Comparison of ENCODE assay signal across 8 mouse cellular contexts in genomic region chrX:8143750-8144149, GRCm38 (mm10). TPM values are rescaled to one million over a fixed set of nuclear protein-coding genes. Genes with fewer than 3 reads are reported as not detected.
DNase-seq lines count a peak whose midpoint lies in the region; ATAC-seq and TF ChIP-seq lines count a peak whose summit lies in the region.

No protein-coding gene starts in this region.

- 0 out of 2 replicates have a peak overlapping the region, but pooled peaks have one; percentile 37 for H3K9ac ChIP-seq in neural tube, embryonic 14.5 days (replicated peaks; ENCODE audit: low read depth, low read length)

- no peaks in the 10 kb centered on the region for H3K36me3 ChIP-seq in testis, adult 2 months (ENCODE audit: control insufficient read depth, insufficient read depth, low read length)
- peaks cover 11% of the 10 kb centered on the region; the same call in 1 of the 2 replicates for H3K36me3 ChIP-seq in neural tube, embryonic 14.5 days (ENCODE audit: control insufficient read depth, insufficient read depth, low read length)

- H3K4me2 ChIP-seq in neural tube, embryonic 14.5 days (ENCODE audit: low read depth, low read length), result peak overlapping the region; percentile 50; the same call in 1 of the 2 replicates

- H3K4me1 ChIP-seq in cerebellum, adult 2 months (ENCODE audit: control insufficient read depth, insufficient read depth, low read length), result no peaks in the 10 kb centered on the region
- peaks cover 4% of the 10 kb centered on the region for H3K4me1 ChIP-seq in testis, adult 2 months (ENCODE audit: control insufficient read depth, insufficient read depth, low read length)
- 0 out of 2 replicates have a peak, but pooled peaks cover 5% of the 10 kb centered on the region for H3K4me1 ChIP-seq in neural tube, embryonic 14.5 days (ENCODE audit: control insufficient read depth, insufficient read depth, low read length)

- no peaks in the 10 kb centered on the region for H3K9me3 ChIP-seq in neural tube, embryonic 14.5 days (ENCODE audit: control insufficient read depth, low read length)

- H3K27me3 ChIP-seq in cerebellum, adult 2 months (ENCODE audit: control insufficient read depth, insufficient read depth, low read length), result no peaks in the 10 kb centered on the region
- no peaks in the 10 kb centered on the region for H3K27me3 ChIP-seq in testis, adult 2 months (ENCODE audit: control insufficient read depth, insufficient read depth, low read length)
- H3K27me3 ChIP-seq in neural tube, embryonic 14.5 days (ENCODE audit: control insufficient read depth, insufficient read depth, low read length), result no peaks in the 10 kb centered on the region

- H3K4me3 ChIP-seq in cerebellum, adult 2 months (replicated peaks; ENCODE audit: insufficient read depth, low read depth, low read length), result peak overlapping the region; percentile 98
- H3K4me3 ChIP-seq in testis, adult 2 months (ENCODE audit: control insufficient read depth, low read depth, low read length), result peak overlapping the region; percentile 98
- peak overlapping the region; percentile 56 for H3K4me3 ChIP-seq in neural tube, embryonic 14.5 days (ENCODE audit: low read depth, low read length)

- peak; percentile 40 to 43 for DNase-seq in cerebellum, adult 2 months
- DNase-seq in testis, postnatal 14 days (ENCODE audit: low spot score), result no peak
- peak; percentile 40 for DNase-seq in kidney, postnatal 10 days
- no peak for DNase-seq in layer of hippocampus, postnatal 25 days (ENCODE audit: extremely low spot score in 1 of 2, low spot score in 1 of 2)
- DNase-seq in thymus, postnatal 0 days (ENCODE audit: low spot score), result no peak

- ATAC-seq in cerebellum, adult (ENCODE audit: insufficient number of reproducible peaks, low FRiP score, low TSS enrichment), result no peak
- no peak for ATAC-seq in neural tube, embryonic 14.5 days (ENCODE audit: low read depth)

- H3K27ac ChIP-seq in cerebellum, adult 2 months (ENCODE audit: insufficient read depth, low read length), result no peak overlapping the region
- H3K27ac ChIP-seq in testis, adult 2 months (ENCODE audit: control insufficient read depth, insufficient read depth, low read depth, low read length), result peak overlapping the region; percentile 99; the same call in 1 of the 2 replicates
- no peak overlapping the region for H3K27ac ChIP-seq in neural tube, embryonic 14.5 days (ENCODE audit: low read depth, low read length)

- 24% methylated on average over 7 of the region's 7 CpGs for WGBS in cerebellum, adult 2 months
- 70% methylated on average over 7 of the region's 7 CpGs for WGBS in neural tube, embryonic 14.5 days

- TF ChIP-seq POLR2A in cerebellum, adult 2 months (IDR thresholded peaks at IDR 0.05; ENCODE audit: borderline replicate concordance, insufficient read depth, low read length), result no peak
- no peak for TF ChIP-seq POLR2A in testis, adult 2 months (IDR thresholded peaks at IDR 0.05; ENCODE audit: control insufficient read depth, low read depth, low read length)

- TF ChIP-seq CTCF in cerebellum, adult 2 months (IDR thresholded peaks at IDR 0.05; ENCODE audit: borderline replicate concordance, insufficient read depth, low read depth, low read length), result no peak
- TF ChIP-seq CTCF in testis, adult 2 months (IDR thresholded peaks at IDR 0.05; ENCODE audit: control insufficient read depth, insufficient read depth, insufficient replicate concordance, low read depth, low read length), result no peak

RNA-seq across cellular contexts. Expression of gene Rbm3, which starts 1.9 kb away (rescaled TPM):
- polyA plus RNA-seq in cerebellum, adult 2 months (2012; rRNA removed), result 276 and 291 TPM in 2 replicates
- 18.4 and 19.6 TPM in 2 replicates for polyA plus RNA-seq in testis, adult 2 months (2012; rRNA removed)
- 379 and 383 TPM in 2 replicates for polyA plus RNA-seq in neural tube, embryonic 14.5 days (2014; fragmentation: Nextera tagmentation; extraction: Ambion mirVana)
- total RNA-seq in layer of hippocampus, postnatal 25 days (2021), result 100 to 1,000 TPM in 1 of 2 experiments, 10 to 100 TPM in 1; 94.0 to 137 TPM
- polyA plus RNA-seq in thymus, postnatal 0 days (2015; fragmentation: Nextera tagmentation; extraction: Ambion mirVana), result 1,171 and 1,412 TPM in 2 replicates

RNA-seq across cellular contexts. Expression of gene Wdr13, which starts 11.1 kb away (rescaled TPM):
- polyA plus RNA-seq in cerebellum, adult 2 months (2012; rRNA removed), result 131 and 141 TPM in 2 replicates
- polyA plus RNA-seq in testis, adult 2 months (2012; rRNA removed), result 70.5 and 78.2 TPM in 2 replicates
- 63.7 and 66.9 TPM in 2 replicates for polyA plus RNA-seq in neural tube, embryonic 14.5 days (2014; fragmentation: Nextera tagmentation; extraction: Ambion mirVana)
- 100 to 1,000 TPM; 199 to 214 TPM for total RNA-seq in layer of hippocampus, postnatal 25 days (2021)
- 10.9 and 13.3 TPM in 2 replicates for polyA plus RNA-seq in thymus, postnatal 0 days (2015; fragmentation: Nextera tagmentation; extraction: Ambion mirVana)

RNA-seq across cellular contexts. Expression of gene Tbc1d25, which starts 32.2 kb away (rescaled TPM):
- 27.4 and 30.5 TPM in 2 replicates for polyA plus RNA-seq in cerebellum, adult 2 months (2012; rRNA removed)
- polyA plus RNA-seq in testis, adult 2 months (2012; rRNA removed), result 16.7 and 18.2 TPM in 2 replicates
- polyA plus RNA-seq in neural tube, embryonic 14.5 days (2014; fragmentation: Nextera tagmentation; extraction: Ambion mirVana), result 23.7 and 24.4 TPM in 2 replicates
- total RNA-seq in layer of hippocampus, postnatal 25 days (2021), result 10 to 100 TPM; 13.3 to 13.9 TPM
- 10.7 and 12.0 TPM in 2 replicates for polyA plus RNA-seq in thymus, postnatal 0 days (2015; fragmentation: Nextera tagmentation; extraction: Ambion mirVana)

RNA-seq across cellular contexts. Expression of gene Ebp, which starts 49.6 kb away (rescaled TPM):
- 59.9 and 68.5 TPM in 2 replicates for polyA plus RNA-seq in cerebellum, adult 2 months (2012; rRNA removed)
- 15.2 and 20.9 TPM in 2 replicates for polyA plus RNA-seq in testis, adult 2 months (2012; rRNA removed)
- 31.8 and 37.4 TPM in 2 replicates for polyA plus RNA-seq in neural tube, embryonic 14.5 days (2014; fragmentation: Nextera tagmentation; extraction: Ambion mirVana)
- 10 to 100 TPM; 36.1 to 38.4 TPM for total RNA-seq in layer of hippocampus, postnatal 25 days (2021)
- polyA plus RNA-seq in thymus, postnatal 0 days (2015; fragmentation: Nextera tagmentation; extraction: Ambion mirVana), result 53.4 and 59.1 TPM in 2 replicates

RNA-seq across cellular contexts. Expression of gene Was, which starts 53.5 kb away (rescaled TPM):
- 0.44 and 0.67 TPM in 2 replicates for polyA plus RNA-seq in cerebellum, adult 2 months (2012; rRNA removed)
- polyA plus RNA-seq in testis, adult 2 months (2012; rRNA removed), result 0.13 and 0.20 TPM in 2 replicates
- polyA plus RNA-seq in neural tube, embryonic 14.5 days (2014; fragmentation: Nextera tagmentation; extraction: Ambion mirVana), result 0.12 and 0.28 TPM in 2 replicates
- 1 to 10 TPM; 1.0 to 1.5 TPM for total RNA-seq in layer of hippocampus, postnatal 25 days (2021)
- polyA plus RNA-seq in thymus, postnatal 0 days (2015; fragmentation: Nextera tagmentation; extraction: Ambion mirVana), result 13.7 and 18.2 TPM in 2 replicates

Comparison
In these comparisons a context has a peak if more than half of its experiments do, and no peak if none do; other contexts are left out.
1. DNase-seq: peak in cerebellum, adult 2 months (2 of 2) and kidney, postnatal 10 days (single experiment); none in testis, postnatal 14 days (single experiment), layer of hippocampus, postnatal 25 days (0 of 2) and thymus, postnatal 0 days (single experiment).
2. RNA of gene Rbm3, which starts 1.9 kb away (polyA plus RNA-seq): 1,171 to 1,412 TPM in thymus, postnatal 0 days, 379 to 383 TPM in neural tube, embryonic 14.5 days and 276 to 291 TPM in cerebellum, adult 2 months; 18.4 to 19.6 TPM in testis, adult 2 months; every median in the first group is over 10 times any median in the second.
3. Peak in every context shown above with its lines, with median percentiles within 50 percentile points of each other: H3K4me3 ChIP-seq.